Mouse (Mus musculus): ENCODE results near the gene Rab24.

- no peak for TF ChIP-seq CTCF (conservative IDR thresholded peaks at IDR 0.05; ENCODE audit: insufficient read depth, insufficient read length, low read depth, low read length)
- TF ChIP-seq POLR2A (IDR thresholded peaks at IDR 0.05; ENCODE audit: low read depth, low read length), result no peak
These were observed 7.5 kb upstream of the Rab24 start for GRCm38 (mm10) chr13:55329109-55329682.
